ENCODE assay signal across 9 mouse cellular contexts in the genomic region with DNA sequence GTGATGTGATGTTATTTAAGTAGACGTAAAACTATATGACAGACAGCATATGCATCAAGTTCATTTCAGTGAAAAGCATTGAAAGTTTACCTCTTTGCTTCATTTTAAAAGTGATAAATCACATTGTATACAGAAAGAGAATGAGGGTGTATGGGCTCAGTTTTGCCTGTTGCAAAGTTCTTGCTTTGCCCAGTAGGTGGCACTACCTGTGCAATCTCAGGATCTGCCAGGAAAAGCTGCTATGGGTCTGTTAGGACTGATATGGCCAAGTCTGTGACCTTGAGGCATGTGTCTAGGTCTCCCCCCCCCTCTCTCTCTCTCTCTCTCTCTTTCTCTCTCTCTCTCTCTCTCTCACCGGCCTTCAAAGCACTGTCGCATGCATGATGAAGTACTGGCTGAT.
DNase-seq lines count a peak whose midpoint lies in the region.
"Had no signal": no experiment of that assay in that cellular context is flagged by ENCODE, and none has a peak within 500 bp of the region (broad histone marks: within the 10 kb centered on the region; RNA-seq: fewer than 3 reads in every experiment).

No protein-coding gene starts in this region.

- DNase-seq in gastrocnemius, postnatal 10 days, result peak; percentile 4
- no peak for DNase-seq in gastrocnemius, postnatal 14 days
- peak; percentile 6 for DNase-seq in ovary, postnatal 14 days (ENCODE audit: low spot score)
- DNase-seq in ovary, adult 18-20 months (ENCODE audit: low spot score), result no peak
- peak; percentile 51 for DNase-seq in embryo, embryonic 10.5 days (ENCODE audit: low spot score)
- peak; percentile 33 for DNase-seq in limb, embryonic 10.5 days (ENCODE audit: low spot score)
- DNase-seq in MN1 (ENCODE audit: low spot score), result no peak
- DNase-seq in spleen, postnatal 14 days (ENCODE audit: low spot score in 2 of 2), result no peak

- H3K4me3 ChIP-seq in limb, embryonic 10.5 days, result no peak overlapping the region
- H3K4me3 ChIP-seq: hindbrain, embryonic 15.5 days had no signal

- H3K27me3 ChIP-seq in limb, embryonic 10.5 days (ENCODE audit: low read depth, poor library complexity, severe bottlenecking), result no peaks in the 10 kb centered on the region
- H3K27me3 ChIP-seq: hindbrain, embryonic 15.5 days had no signal

- H3K27ac ChIP-seq in limb, embryonic 10.5 days, result no peak overlapping the region
- H3K27ac ChIP-seq: hindbrain, embryonic 15.5 days had no signal

- WGBS in limb, embryonic 10.5 days, result 64% methylated on average over 3 of the region's 3 CpGs

- H3K36me3 ChIP-seq in limb, embryonic 10.5 days, result no peaks in the 10 kb centered on the region
- H3K36me3 ChIP-seq: hindbrain, embryonic 15.5 days had no signal

- no peaks in the 10 kb centered on the region for H3K4me1 ChIP-seq in limb, embryonic 10.5 days
- H3K4me1 ChIP-seq: hindbrain, embryonic 15.5 days had no signal

- intact Hi-C loops in gastrocnemius, postnatal 14 days (cut with DNase I; ENCODE audit: low total_unique reads), result no loop called here

- H3K9me3 ChIP-seq in limb, embryonic 10.5 days (replicated peaks), result no peaks in the 10 kb centered on the region
- H3K9me3 ChIP-seq: hindbrain, embryonic 15.5 days had no signal

Comparison
In these comparisons a context has a peak if more than half of its experiments do, and no peak if none do; other contexts are left out.
1. DNase-seq: peak in gastrocnemius, postnatal 10 days (single experiment), ovary, postnatal 14 days (single experiment), embryo, embryonic 10.5 days (single experiment) and limb, embryonic 10.5 days (single experiment); none in gastrocnemius, postnatal 14 days (single experiment), ovary, adult 18-20 months (single experiment), MN1 (single experiment) and spleen, postnatal 14 days (0 of 2).